Mouse (Mus musculus) kidney, adult 2 months (tissue): ENCODE data around the gene H2afy.

Experiments used
- CTCF ChIP-seq: fragments of 200-500 bp; conservative IDR thresholded peaks from 2 replicates; pipeline ENCODE4 v1.5.1; 2011; ENCODE audit warnings: low read depth, mild to moderate bottlenecking, control low read depth, low read length, moderate library complexity, mixed read lengths; ENCODE audit not compliant: insufficient read depth, insufficient read length
- POLR2A ChIP-seq: fragments of 200-500 bp; IDR thresholded peaks from one replicate; pipeline ENCODE4 v1.6.1; 2011; ENCODE audit warnings: low read depth, low read length, control low read depth

GRCm38 (mm10) chr13:56026623-56027022 lies 109.5 kb downstream of the H2afy start:
- TF ChIP-seq CTCF, result no peak
- no peak for TF ChIP-seq POLR2A
